Comparison of ENCODE assay signal across 11 mouse cellular contexts in the genomic region with DNA sequence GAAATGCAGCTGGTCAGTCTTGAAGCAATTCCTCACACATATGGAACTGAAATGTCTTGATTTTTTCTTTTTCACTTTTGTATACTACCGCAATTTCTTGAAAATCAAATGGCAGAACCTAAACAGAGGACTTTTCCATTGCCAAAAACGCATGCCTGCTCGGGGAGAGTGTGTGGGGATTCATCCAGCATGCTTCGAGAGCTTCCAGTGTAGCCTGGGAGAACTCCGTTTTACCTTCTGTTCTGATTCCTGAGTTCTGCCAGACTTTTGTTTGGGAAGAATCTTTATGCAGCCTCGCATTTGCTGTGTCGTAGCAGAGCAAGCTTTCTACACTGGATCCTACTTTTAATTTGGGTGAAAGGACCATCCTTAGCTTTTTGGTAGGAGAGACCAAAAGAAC.
DNase-seq lines count a peak whose midpoint lies in the region; ATAC-seq and TF ChIP-seq lines count a peak whose summit lies in the region.
"Had no signal": no experiment of that assay in that cellular context is flagged by ENCODE, and none has a peak within 500 bp of the region (broad histone marks: within the 10 kb centered on the region; RNA-seq: fewer than 3 reads in every experiment).

No protein-coding gene starts in this region.

- WGBS in kidney, adult 2 months = 58% methylated on average over 7 of the region's 7 CpGs
- WGBS in lung, postnatal 0 days = 46% methylated on average over 7 of the region's 7 CpGs
- 36% methylated on average over 7 of the region's 7 CpGs for WGBS in intestine, embryonic 16.5 days
- WGBS in stomach, embryonic 14.5 days = 28% methylated on average over 7 of the region's 7 CpGs
- WGBS in midbrain, embryonic 14.5 days = 74% methylated on average over 7 of the region's 7 CpGs
- whole genome bisulfite sequencing in midbrain, postnatal 0 days = 61% methylated on average over 7 of the region's 7 CpGs

- no peaks in the 10 kb centered on the region for H3K9me3 ChIP-seq in lung, postnatal 0 days (ENCODE audit: low read length)
- no peaks in the 10 kb centered on the region for H3K9me3 ChIP-seq in intestine, embryonic 16.5 days (ENCODE audit: control insufficient read depth, low read length)
- no peaks in the 10 kb centered on the region for H3K9me3 ChIP-seq in stomach, embryonic 14.5 days (ENCODE audit: control insufficient read depth, low read depth, low read length)
- no peaks in the 10 kb centered on the region for H3K9me3 ChIP-seq in midbrain, embryonic 14.5 days (ENCODE audit: control insufficient read depth, low read length)
- no peaks in the 10 kb centered on the region for H3K9me3 ChIP-seq in midbrain, postnatal 0 days (ENCODE audit: low read length)
- H3K9me3 ChIP-seq: hindbrain, embryonic 12.5 days had no signal

- no peaks in the 10 kb centered on the region for H3K4me1 ChIP-seq in kidney, adult 2 months (ENCODE audit: control insufficient read depth, insufficient read depth, low read length)
- no peaks in the 10 kb centered on the region for H3K4me1 ChIP-seq in lung, postnatal 0 days (ENCODE audit: insufficient read depth, low read depth, low read length)
- peaks cover 2% of the 10 kb centered on the region; the same call in 1 of the 2 replicates for H3K4me1 ChIP-seq in intestine, embryonic 16.5 days (ENCODE audit: control insufficient read depth, insufficient read depth, low read length)
- H3K4me1 ChIP-seq in stomach, embryonic 14.5 days (ENCODE audit: control insufficient read depth, insufficient read depth, low read length) = 0 out of 2 replicates have a peak, but pooled peaks cover 3% of the 10 kb centered on the region
- no peaks in the 10 kb centered on the region for H3K4me1 ChIP-seq in midbrain, embryonic 14.5 days (ENCODE audit: control insufficient read depth, insufficient read depth, low read length)
- no peaks in the 10 kb centered on the region for H3K4me1 ChIP-seq in midbrain, postnatal 0 days (ENCODE audit: insufficient read depth, low read length)
- H3K4me1 ChIP-seq: hindbrain, embryonic 12.5 days; megakaryocyte, embryonic 14.5 days had no signal

- TF ChIP-seq POLR2A in kidney, adult 2 months (IDR thresholded peaks at IDR 0.05; ENCODE audit: low read depth, low read length) = no peak

- no peak for TF ChIP-seq EP300 in lung, postnatal 0 days (IDR thresholded peaks at IDR 0.05)

- H3K36me3 ChIP-seq in kidney, adult 2 months (ENCODE audit: control insufficient read depth, insufficient read depth, low read length) = no peaks in the 10 kb centered on the region
- H3K36me3 ChIP-seq in lung, postnatal 0 days (ENCODE audit: insufficient read depth, low read length) = no peaks in the 10 kb centered on the region
- no peaks in the 10 kb centered on the region for H3K36me3 ChIP-seq in intestine, embryonic 16.5 days (ENCODE audit: control insufficient read depth, insufficient read depth, low read length)
- no peaks in the 10 kb centered on the region for H3K36me3 ChIP-seq in stomach, embryonic 14.5 days (ENCODE audit: control insufficient read depth, insufficient read depth, low read length)
- H3K36me3 ChIP-seq in midbrain, embryonic 14.5 days (ENCODE audit: control insufficient read depth, insufficient read depth, low read length) = no peaks in the 10 kb centered on the region
- no peaks in the 10 kb centered on the region for H3K36me3 ChIP-seq in midbrain, postnatal 0 days (ENCODE audit: insufficient read depth, low read length)
- H3K36me3 ChIP-seq: hindbrain, embryonic 12.5 days had no signal

- ATAC-seq in lung, postnatal 0 days = no peak
- ATAC-seq in intestine, embryonic 16.5 days = no peak; the same call in 1 of the 2 replicates
- ATAC-seq in stomach, embryonic 14.5 days (ENCODE audit: insufficient number of reproducible peaks, insufficient read depth, low FRiP score, low read depth) = 0 out of 2 replicates have a peak, but pooled peaks have one; percentile 25
- no peak for ATAC-seq in midbrain, embryonic 14.5 days (ENCODE audit: low FRiP score, low TSS enrichment)
- ATAC-seq in midbrain, postnatal 0 days (ENCODE audit: low FRiP score) = no peak

- H3K9ac ChIP-seq in lung, postnatal 0 days (replicated peaks; ENCODE audit: low read depth) = no peak overlapping the region
- no peak overlapping the region for H3K9ac ChIP-seq in intestine, embryonic 16.5 days (ENCODE audit: low read depth, low read length)
- H3K9ac ChIP-seq in stomach, embryonic 14.5 days (replicated peaks; ENCODE audit: low read depth, low read length) = no peak overlapping the region
- no peak overlapping the region for H3K9ac ChIP-seq in midbrain, embryonic 14.5 days (replicated peaks; ENCODE audit: low read length)
- H3K9ac ChIP-seq in midbrain, postnatal 0 days (replicated peaks; ENCODE audit: low read length, poor library complexity, severe bottlenecking) = no peak overlapping the region
- H3K9ac ChIP-seq: hindbrain, embryonic 12.5 days had no signal

- peak; percentile 4 for DNase-seq in kidney, adult 2 months
- no peak for DNase-seq in kidney, postnatal 36 days
- DNase-seq in lung, postnatal 0 days (ENCODE audit: low spot score) = peak; percentile 10
- no peak for DNase-seq in lung, postnatal 36 days
- no peak for DNase-seq in midbrain, embryonic 14.5 days
- no peak for DNase-seq in midbrain, postnatal 0 days (ENCODE audit: low spot score)
- DNase-seq: heart, adult 11 months had no signal

- H3K4me3 ChIP-seq in kidney, adult 2 months (ENCODE audit: insufficient read depth, low read depth, low read length) = no peak overlapping the region
- peak overlapping the region; percentile 22; the same call in 1 of the 2 replicates for H3K4me3 ChIP-seq in lung, postnatal 0 days (ENCODE audit: low read depth, low read length)
- peak overlapping the region; percentile 42 for H3K4me3 ChIP-seq in intestine, embryonic 16.5 days (ENCODE audit: low read length)
- H3K4me3 ChIP-seq in stomach, embryonic 14.5 days (ENCODE audit: low read depth, low read length) = no peak overlapping the region
- no peak overlapping the region for H3K4me3 ChIP-seq in midbrain, embryonic 14.5 days (replicated peaks; ENCODE audit: low read depth, low read length)
- H3K4me3 ChIP-seq in midbrain, postnatal 0 days (ENCODE audit: low read depth, low read length) = no peak overlapping the region
- H3K4me3 ChIP-seq: hindbrain, embryonic 12.5 days; megakaryocyte, embryonic 14.5 days had no signal

- no peak overlapping the region for H3K27ac ChIP-seq in kidney, adult 2 months (ENCODE audit: insufficient read depth, low read depth, low read length)
- peak overlapping the region; percentile 20; the same call in 1 of the 2 replicates for H3K27ac ChIP-seq in lung, postnatal 0 days (ENCODE audit: low read length)
- peak overlapping the region; percentile 51 for H3K27ac ChIP-seq in intestine, embryonic 16.5 days (ENCODE audit: low read length)
- peak overlapping the region; percentile 58; the same call in 1 of the 2 replicates for H3K27ac ChIP-seq in stomach, embryonic 14.5 days (ENCODE audit: low read length)
- no peak overlapping the region for H3K27ac ChIP-seq in midbrain, embryonic 14.5 days (replicated peaks; ENCODE audit: low read depth, low read length)
- no peak overlapping the region for H3K27ac ChIP-seq in midbrain, postnatal 0 days (ENCODE audit: low read depth, low read length)
- H3K27ac ChIP-seq: hindbrain, embryonic 12.5 days had no signal

- no peak for TF ChIP-seq CTCF in kidney, adult 2 months (conservative IDR thresholded peaks at IDR 0.05; ENCODE audit: insufficient read depth, insufficient read length, low read depth, low read length)
- no peak for TF ChIP-seq CTCF in lung, postnatal 0 days (IDR thresholded peaks at IDR 0.05)
- TF ChIP-seq CTCF in midbrain, postnatal 0 days (IDR thresholded peaks at IDR 0.05) = no peak

- H3K4me2 ChIP-seq in lung, postnatal 0 days (replicated peaks; ENCODE audit: low read depth, low read length) = peak overlapping the region; percentile 41
- peak overlapping the region; percentile 47; the same call in 1 of the 2 replicates for H3K4me2 ChIP-seq in intestine, embryonic 16.5 days (ENCODE audit: low read depth, low read length)
- H3K4me2 ChIP-seq in stomach, embryonic 14.5 days (replicated peaks; ENCODE audit: low read depth, low read length) = peak overlapping the region; percentile 32; the same call in 1 of the 2 replicates
- no peak overlapping the region for H3K4me2 ChIP-seq in midbrain, embryonic 14.5 days (ENCODE audit: low read length)
- H3K4me2 ChIP-seq in midbrain, postnatal 0 days (ENCODE audit: low read depth, low read length, poor library complexity, severe bottlenecking) = no peak overlapping the region
- H3K4me2 ChIP-seq: hindbrain, embryonic 12.5 days had no signal

- no peaks in the 10 kb centered on the region for H3K27me3 ChIP-seq in kidney, adult 2 months (replicated peaks; ENCODE audit: control insufficient read depth, insufficient read depth, low read length)
- no peaks in the 10 kb centered on the region for H3K27me3 ChIP-seq in lung, postnatal 0 days (replicated peaks; ENCODE audit: insufficient read depth, low read length)
- no peaks in the 10 kb centered on the region for H3K27me3 ChIP-seq in intestine, embryonic 16.5 days (replicated peaks; ENCODE audit: control insufficient read depth, insufficient read depth, low read length)
- H3K27me3 ChIP-seq in stomach, embryonic 14.5 days (ENCODE audit: control insufficient read depth, insufficient read depth, low read length) = no peaks in the 10 kb centered on the region
- no peaks in the 10 kb centered on the region for H3K27me3 ChIP-seq in midbrain, embryonic 14.5 days (ENCODE audit: control insufficient read depth, insufficient read depth, low read length)
- H3K27me3 ChIP-seq in midbrain, postnatal 0 days (ENCODE audit: insufficient read depth, low read length) = no peaks in the 10 kb centered on the region
- H3K27me3 ChIP-seq: hindbrain, embryonic 12.5 days; megakaryocyte, embryonic 14.5 days had no signal

Comparison
In these comparisons a context has a peak if more than half of its experiments do, and no peak if none do; other contexts are left out.
1. DNase-seq: peak in kidney, adult 2 months (single experiment) and lung, postnatal 0 days (single experiment); none in kidney, postnatal 36 days (0 of 2), lung, postnatal 36 days (single experiment), midbrain, embryonic 14.5 days (single experiment) and midbrain, postnatal 0 days (single experiment).
2. H3K27ac ChIP-seq: peak in lung, postnatal 0 days (single experiment), intestine, embryonic 16.5 days (single experiment) and stomach, embryonic 14.5 days (single experiment); none in kidney, adult 2 months (single experiment), midbrain, embryonic 14.5 days (single experiment) and midbrain, postnatal 0 days (single experiment).
3. H3K4me3 ChIP-seq: peak in lung, postnatal 0 days (single experiment) and intestine, embryonic 16.5 days (single experiment); none in kidney, adult 2 months (single experiment), stomach, embryonic 14.5 days (single experiment), midbrain, embryonic 14.5 days (single experiment) and midbrain, postnatal 0 days (single experiment).
4. H3K4me2 ChIP-seq: peak in lung, postnatal 0 days (single experiment), intestine, embryonic 16.5 days (single experiment) and stomach, embryonic 14.5 days (single experiment); none in midbrain, embryonic 14.5 days (single experiment) and midbrain, postnatal 0 days (single experiment).